Mouse (Mus musculus): Measurements from ENCODE around the gene Fbxo11. TPM values are rescaled to one million over a fixed set of nuclear protein-coding genes. Genes with fewer than 3 reads are reported as not detected.
"Not testable (repeated sequence)": the region's sequence is repeated elsewhere in the genome, so short reads cannot be mapped to it uniquely, and the experiment has no call there.

The Fbxo11 gene
- polyA plus RNA-seq, 1 experiment = 9.3 TPM

DNA sequence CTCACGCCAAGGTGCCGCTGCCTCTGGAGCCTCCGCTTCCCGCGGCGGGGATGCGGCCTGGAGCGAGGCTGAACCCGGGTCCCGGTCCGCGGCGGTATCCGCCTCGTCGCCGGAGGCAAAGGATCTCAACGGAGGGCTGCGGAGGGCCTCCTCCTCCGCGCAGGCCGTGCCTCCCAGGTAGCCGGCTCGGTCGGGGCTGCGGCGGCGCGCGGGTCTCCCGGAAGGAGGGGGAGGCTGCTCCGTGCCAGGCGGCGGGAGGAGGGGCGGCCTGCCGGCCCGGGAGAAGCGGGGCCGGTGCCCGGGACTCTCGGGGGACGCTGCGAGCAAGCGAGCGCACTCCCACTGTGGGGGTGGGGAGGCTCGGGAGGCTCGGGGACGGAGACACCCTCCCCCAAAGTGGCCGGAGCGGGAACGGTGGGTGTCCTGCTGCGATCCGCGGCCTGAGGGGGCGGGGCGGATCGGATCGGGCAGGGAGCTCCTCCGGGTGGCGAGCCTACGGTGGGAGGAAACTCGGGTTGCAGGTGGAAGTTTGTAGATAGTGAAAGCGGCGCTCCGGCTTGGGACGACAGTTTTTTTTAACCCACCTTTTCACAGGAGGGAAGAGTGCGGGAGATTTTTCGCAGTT lies 89.8 kb downstream of the Fbxo11 start:
- Histone ChIP-seq H3K79me2 (ENCODE audit: control insufficient read depth, insufficient read depth) (peaks cover 50% of the 10 kb centered on the region), H3ac (ENCODE audit: control insufficient read depth, insufficient read length, low read depth) (peak overlapping the region; percentile 82), H3K27me3 (ENCODE audit: control insufficient read depth, insufficient read depth, insufficient read length) (no peaks in the 10 kb centered on the region), H3K79me3 (ENCODE audit: low read depth) (peaks cover 36% of the 10 kb centered on the region), H3K36me3 (ENCODE audit: control insufficient read depth, insufficient read depth) (peaks cover 21% of the 10 kb centered on the region), H3K4me3 (ENCODE audit: insufficient read depth, poor library complexity, severe bottlenecking) (peak overlapping the region; percentile 80)
- TF ChIP-seq USF1 (IDR thresholded peaks at IDR 0.05; ENCODE audit: low read depth) (no peak), MYOD1 (IDR thresholded peaks at IDR 0.05; ENCODE audit: control insufficient read depth, insufficient read length, low read depth) (no peak), CEBPB (IDR thresholded peaks at IDR 0.05; ENCODE audit: low read depth) (no peak)

DNA sequence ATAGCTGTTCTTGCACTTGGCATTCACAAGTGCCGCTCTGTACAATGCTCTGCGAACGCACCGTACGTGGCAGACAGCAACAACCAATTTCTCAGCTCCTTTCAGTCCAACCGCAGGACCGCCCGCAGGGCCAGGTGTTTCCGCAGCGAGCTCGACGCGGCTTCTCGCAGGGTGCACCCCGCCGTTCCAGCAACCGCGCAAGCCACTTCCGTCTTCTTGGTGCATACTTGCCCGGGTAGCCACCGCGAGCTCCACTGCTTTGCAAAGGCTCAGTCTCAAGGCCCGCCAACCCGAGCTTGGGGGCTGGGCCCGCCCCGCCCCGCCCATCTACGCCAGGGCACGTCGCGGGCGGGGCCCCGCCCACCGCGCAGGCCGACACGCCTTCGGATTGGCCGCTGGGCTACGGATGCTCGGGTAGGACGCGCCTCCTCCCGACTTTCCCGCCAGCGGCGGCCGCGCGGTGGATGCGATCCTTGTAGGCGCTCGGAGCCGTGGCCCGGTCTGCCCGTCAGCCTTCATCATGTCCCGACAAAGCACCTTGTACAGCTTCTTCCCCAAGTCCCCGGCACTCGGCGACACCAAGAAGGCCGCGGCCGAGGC lies 90.4 kb downstream of the Fbxo11 start, which contains the start of gene Msh6:
Gene Msh6, plus strand, starts transcription at position 434 of the 600 bp plus-strand sequence.
- TF ChIP-seq CEBPB (IDR thresholded peaks at IDR 0.05; ENCODE audit: low read depth) (no peak), MYOG (IDR thresholded peaks at IDR 0.05; ENCODE audit: control insufficient read depth, extremely low read depth, insufficient read length) (no peak), FOSL1 (IDR thresholded peaks at IDR 0.05; ENCODE audit: insufficient read depth, low read length, poor library complexity, severe bottlenecking) (no peak), CTCF (IDR thresholded peaks at IDR 0.05; ENCODE audit: control insufficient read depth, insufficient read depth, insufficient read length) (no peak), MAX (IDR thresholded peaks at IDR 0.05) (peak; percentile 78), MYOD1 (IDR thresholded peaks at IDR 0.05; ENCODE audit: control insufficient read depth, insufficient read length, low read depth) (peak; percentile 76), USF1 (IDR thresholded peaks at IDR 0.05; ENCODE audit: low read depth) (no peak)

DNA sequence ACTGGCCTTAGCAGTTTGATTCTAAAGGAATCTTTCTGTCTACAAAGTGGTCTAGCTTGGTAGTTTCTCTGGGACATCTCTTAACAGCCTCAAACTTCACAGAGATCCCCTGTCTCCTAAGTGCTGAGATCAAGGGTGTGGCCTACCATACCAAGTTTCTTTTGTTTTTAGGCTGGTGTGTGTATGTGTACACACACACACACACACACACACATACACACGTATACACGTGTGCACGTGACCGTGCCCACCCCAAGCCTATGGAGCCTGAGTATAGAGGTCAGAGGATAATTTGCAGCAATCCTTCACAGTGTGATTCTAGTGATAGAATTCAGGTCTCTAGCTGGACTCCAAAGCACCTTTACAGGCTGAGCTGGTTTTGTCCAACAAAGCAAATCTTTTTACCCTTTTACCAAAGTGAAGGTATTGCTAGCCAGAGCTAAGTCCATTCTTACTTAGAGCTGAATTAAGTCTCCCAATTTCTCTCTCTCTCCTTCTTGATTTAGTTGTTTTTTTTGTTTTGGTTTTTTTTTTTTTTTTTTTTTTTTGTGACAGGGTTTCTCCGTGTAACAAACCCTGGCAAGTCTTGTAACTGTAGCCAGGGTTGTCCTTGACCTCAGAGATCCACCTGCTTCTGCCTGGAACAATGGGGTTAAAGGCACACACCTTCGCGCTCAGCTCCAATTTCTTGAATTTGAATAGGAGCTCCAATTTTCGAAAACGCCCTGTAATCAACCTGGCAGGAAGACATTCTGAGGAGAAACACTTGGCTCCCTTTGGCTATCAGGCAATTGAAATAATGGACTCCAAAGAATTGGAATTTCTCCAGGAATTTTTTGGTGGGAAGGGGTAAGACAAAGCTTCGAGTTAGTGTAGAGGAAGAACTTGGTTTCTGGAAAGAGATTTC lies 91.6 kb downstream of the Fbxo11 start:
- Histone ChIP-seq H3K79me3 (ENCODE audit: low read depth) (peaks cover 25% of the 10 kb centered on the region), H3K79me2 (ENCODE audit: control insufficient read depth, insufficient read depth) (peaks cover 36% of the 10 kb centered on the region), H3ac (ENCODE audit: control insufficient read depth, insufficient read length, low read depth) (no peak overlapping the region), H3K4me3 (ENCODE audit: insufficient read depth, poor library complexity, severe bottlenecking) (no peak overlapping the region), H3K27me3 (ENCODE audit: control insufficient read depth, insufficient read depth, insufficient read length) (no peaks in the 10 kb centered on the region), H3K36me3 (ENCODE audit: control insufficient read depth, insufficient read depth) (peaks cover 12% of the 10 kb centered on the region)
- no peak for TF ChIP-seq USF1 (IDR thresholded peaks at IDR 0.05; ENCODE audit: low read depth)
- no peak for TF ChIP-seq FOSL1 (IDR thresholded peaks at IDR 0.05; ENCODE audit: insufficient read depth, low read length, poor library complexity, severe bottlenecking)
- TF ChIP-seq MAX (IDR thresholded peaks at IDR 0.05) = no peak
- TF ChIP-seq CEBPB (IDR thresholded peaks at IDR 0.05; ENCODE audit: low read depth) = no peak
- no peak for TF ChIP-seq MYOD1 (IDR thresholded peaks at IDR 0.05; ENCODE audit: control insufficient read depth, insufficient read length, low read depth)
- TF ChIP-seq MYOG (IDR thresholded peaks at IDR 0.05; ENCODE audit: control insufficient read depth, extremely low read depth, insufficient read length) = no peak
- no peak for TF ChIP-seq CTCF (IDR thresholded peaks at IDR 0.05; ENCODE audit: control insufficient read depth, insufficient read depth, insufficient read length)

More for the DNA sequence above, 90.4 kb downstream of the Fbxo11 start, which contains the start of gene Msh6:
- Histone ChIP-seq H3K4me3 (ENCODE audit: insufficient read depth, poor library complexity, severe bottlenecking) (peak within 1 kb of the TSS; percentile 80), H3K36me3 (ENCODE audit: control insufficient read depth, insufficient read depth) (peaks cover 17% of the 10 kb centered on the region), H3K27me3 (ENCODE audit: control insufficient read depth, insufficient read depth, insufficient read length) (no peaks in the 10 kb centered on the region), H3K79me2 (ENCODE audit: control insufficient read depth, insufficient read depth) (peaks cover 47% of the 10 kb centered on the region), H3ac (ENCODE audit: control insufficient read depth, insufficient read length, low read depth) (peak within 1 kb of the TSS; percentile 82), H3K79me3 (ENCODE audit: low read depth) (peaks cover 31% of the 10 kb centered on the region)

DNA sequence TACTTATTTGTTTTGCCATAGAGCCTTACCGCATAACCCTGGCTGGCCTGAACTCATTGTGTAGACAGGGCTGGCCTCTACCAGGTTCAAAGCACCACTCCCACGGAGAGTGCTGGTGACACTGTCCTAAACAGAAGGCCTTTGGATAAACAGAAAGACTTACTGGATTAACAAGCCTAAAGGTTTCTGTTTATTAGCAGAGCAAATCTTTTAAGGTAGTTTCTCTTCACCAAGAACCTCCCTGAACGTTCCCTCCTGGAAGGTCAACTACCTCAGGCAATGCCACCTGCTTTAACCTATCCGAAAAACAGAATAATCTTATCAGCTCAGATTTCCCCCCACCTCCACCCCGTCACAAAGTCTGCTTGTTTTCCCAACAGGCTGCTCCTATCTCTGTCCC lies 92.2 kb downstream of the Fbxo11 start:
- TF ChIP-seq USF1 (IDR thresholded peaks at IDR 0.05; ENCODE audit: low read depth) (no peak), MYOD1 (IDR thresholded peaks at IDR 0.05; ENCODE audit: control insufficient read depth, insufficient read length, low read depth) (no peak), MAX (IDR thresholded peaks at IDR 0.05) (no peak), FOSL1 (IDR thresholded peaks at IDR 0.05; ENCODE audit: insufficient read depth, low read length, poor library complexity, severe bottlenecking) (no peak), CTCF (IDR thresholded peaks at IDR 0.05; ENCODE audit: control insufficient read depth, insufficient read depth, insufficient read length) (no peak), MYOG (IDR thresholded peaks at IDR 0.05; ENCODE audit: control insufficient read depth, extremely low read depth, insufficient read length) (no peak), CEBPB (IDR thresholded peaks at IDR 0.05; ENCODE audit: low read depth) (no peak)
- H3K4me3 ChIP-seq (ENCODE audit: insufficient read depth, poor library complexity, severe bottlenecking) = no peak overlapping the region

DNA sequence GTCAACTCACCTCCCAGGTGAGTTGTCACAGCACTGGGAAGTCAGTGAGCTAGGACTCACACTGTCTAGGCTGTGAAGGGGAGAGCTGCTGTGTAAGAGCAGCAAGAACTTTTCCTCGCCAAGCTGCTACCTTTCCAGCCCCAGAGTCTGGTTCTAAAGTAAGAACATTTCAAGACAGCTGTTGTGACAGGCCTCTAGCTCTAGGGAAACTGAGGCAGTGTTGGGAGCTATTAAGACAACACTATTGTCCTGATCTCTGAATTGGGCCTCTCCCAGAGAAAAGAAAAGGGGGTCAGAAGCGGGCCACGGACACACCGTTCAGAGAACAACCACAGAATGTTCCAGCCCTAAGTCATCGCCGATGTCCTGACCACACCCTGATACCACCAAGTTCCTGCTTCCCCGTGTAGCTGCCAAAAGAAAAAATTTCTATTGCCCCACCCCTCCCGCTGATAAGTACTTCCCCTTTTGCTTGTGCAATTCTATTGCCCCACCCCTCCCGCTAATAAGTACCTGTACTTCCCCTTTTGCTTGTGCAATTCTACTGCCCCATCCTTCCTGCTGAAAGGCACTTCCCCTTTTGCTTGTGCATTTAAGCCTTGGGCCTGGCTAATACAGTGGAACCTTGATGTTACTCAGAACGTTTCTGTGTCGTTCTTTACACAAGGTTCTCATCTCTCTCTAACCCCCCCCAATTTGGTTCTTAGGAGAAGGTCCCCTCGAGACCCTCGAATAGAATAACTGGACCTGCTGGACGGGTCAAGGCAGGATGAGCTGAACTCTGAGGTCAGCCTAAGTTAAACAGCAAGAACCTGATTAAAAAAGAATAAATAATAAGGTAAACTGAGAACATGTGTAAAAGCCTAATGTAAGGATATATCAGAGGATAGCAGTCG lies 93.1 kb downstream of the Fbxo11 start:
- not testable (repeated sequence) for H3ac ChIP-seq (ENCODE audit: control insufficient read depth, insufficient read length, low read depth); H3K4me3 ChIP-seq (ENCODE audit: insufficient read depth, poor library complexity, severe bottlenecking); H3K36me3 ChIP-seq (ENCODE audit: control insufficient read depth, insufficient read depth); H3K27me3 ChIP-seq (ENCODE audit: control insufficient read depth, insufficient read depth, insufficient read length)
- peaks cover 14% of the 10 kb centered on the region for H3K79me3 ChIP-seq (ENCODE audit: low read depth)
- peaks cover 20% of the 10 kb centered on the region for H3K79me2 ChIP-seq (ENCODE audit: control insufficient read depth, insufficient read depth)

More for the DNA sequence above, 92.2 kb downstream of the Fbxo11 start:
- no peak overlapping the region for H3ac ChIP-seq (ENCODE audit: control insufficient read depth, insufficient read length, low read depth)
- H3K79me2 ChIP-seq (ENCODE audit: control insufficient read depth, insufficient read depth) = peaks cover 29% of the 10 kb centered on the region
- H3K36me3 ChIP-seq (ENCODE audit: control insufficient read depth, insufficient read depth) = peaks cover 6% of the 10 kb centered on the region
- no peaks in the 10 kb centered on the region for H3K27me3 ChIP-seq (ENCODE audit: control insufficient read depth, insufficient read depth, insufficient read length)
- peaks cover 23% of the 10 kb centered on the region for H3K79me3 ChIP-seq (ENCODE audit: low read depth)

DNA sequence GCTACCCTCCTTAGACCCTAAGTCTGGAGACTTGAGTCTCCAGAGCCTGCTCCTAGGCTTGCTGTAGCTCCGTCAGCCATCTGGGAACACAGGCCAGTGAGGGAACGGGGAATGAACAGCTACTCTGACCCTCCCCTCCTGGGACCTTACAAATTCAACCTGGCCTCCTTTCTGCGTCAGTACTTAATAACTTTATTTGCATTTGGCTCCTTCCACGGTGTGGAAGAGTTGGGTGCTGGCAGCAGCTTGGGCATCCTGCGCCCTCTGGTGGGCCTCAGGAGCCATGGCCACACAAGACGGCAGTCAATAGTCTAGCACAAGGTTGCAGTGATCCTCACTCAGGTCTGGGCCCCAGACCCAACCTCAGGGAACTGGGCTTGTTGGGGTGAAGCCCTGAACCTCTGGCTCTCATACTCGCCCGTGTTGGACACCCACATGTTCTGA lies 96.6 kb downstream of the Fbxo11 start:
- not testable (repeated sequence) for H3K79me3 ChIP-seq (ENCODE audit: low read depth); H3K36me3 ChIP-seq (ENCODE audit: control insufficient read depth, insufficient read depth); H3K79me2 ChIP-seq (ENCODE audit: control insufficient read depth, insufficient read depth); H3K27me3 ChIP-seq (ENCODE audit: control insufficient read depth, insufficient read depth, insufficient read length); H3ac ChIP-seq (ENCODE audit: control insufficient read depth, insufficient read length, low read depth); H3K4me3 ChIP-seq (ENCODE audit: insufficient read depth, poor library complexity, severe bottlenecking)

Data from C2C12 (cell line).